Mouse (Mus musculus) liver (tissue): Measurements from ENCODE around the gene Nt5c2.

Experiments
- DNase-seq: peaks from one replicate; pipeline ENCODE4 v3.0.0-alpha.2; 2020; ENCODE audit warnings: mixed read lengths

Nt5c2 gene

DNA sequence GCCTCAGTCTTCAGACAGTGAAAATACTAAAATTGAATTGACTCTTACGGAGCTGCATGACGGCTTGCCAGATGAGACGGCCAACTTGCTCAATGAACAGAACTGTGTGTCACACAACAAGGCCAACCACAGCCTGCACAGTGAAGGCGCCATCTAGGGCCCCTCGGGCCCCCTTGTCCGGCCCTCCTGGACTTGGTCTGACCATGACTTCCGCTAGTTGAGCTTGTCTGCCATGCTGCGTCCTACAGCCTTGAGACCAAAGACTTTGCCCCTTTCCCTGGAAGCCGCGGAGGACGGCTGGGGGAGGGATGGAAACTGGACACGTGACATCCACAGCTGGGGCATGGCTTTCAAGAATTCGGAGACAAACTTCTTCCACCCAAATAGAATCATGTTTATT lies 137.1 kb downstream of the Nt5c2 start:
- no peak for DNase-seq

DNA sequence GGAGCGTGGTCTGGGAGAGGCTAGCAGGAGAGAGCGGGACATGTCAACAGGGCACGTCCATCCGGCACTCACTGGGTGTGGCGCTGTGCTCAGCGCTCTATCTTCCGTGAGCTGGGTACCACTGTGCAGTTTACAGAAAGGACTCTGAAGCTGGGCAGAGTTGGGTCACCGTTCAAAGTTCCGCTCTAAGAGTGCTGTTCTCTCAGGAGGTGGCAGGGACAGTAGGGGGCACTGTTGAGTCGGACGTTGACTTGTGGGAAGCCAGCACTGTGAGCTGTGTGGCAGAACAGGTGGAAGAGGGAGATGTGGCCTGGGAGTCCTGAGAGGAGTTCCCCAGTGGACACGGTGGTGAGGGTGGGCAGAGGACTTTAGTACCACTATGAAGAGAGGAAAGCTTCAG lies 139.2 kb downstream of the Nt5c2 start:
- DNase-seq = peak; percentile 90

DNA sequence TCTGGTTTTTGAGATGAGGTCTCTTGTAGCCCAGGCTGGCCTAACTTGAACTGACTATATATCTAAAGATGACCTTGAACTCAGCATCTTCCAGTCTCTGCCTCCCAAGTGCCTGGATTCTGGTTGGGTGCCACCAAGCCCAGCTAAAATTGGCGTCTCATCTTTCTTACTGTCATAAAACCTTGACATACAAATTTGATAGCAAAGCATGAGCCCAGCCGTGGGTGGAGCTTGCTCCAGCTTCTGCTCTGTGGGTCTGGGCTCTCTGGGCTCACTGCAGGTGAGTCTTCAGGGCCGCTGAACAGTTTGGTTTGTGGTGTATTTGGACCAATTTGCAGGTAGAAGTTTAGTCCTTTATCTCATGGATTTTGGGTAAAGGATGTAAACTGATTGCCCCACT lies 141.0 kb downstream of the Nt5c2 start:
- no peak for DNase-seq

DNA sequence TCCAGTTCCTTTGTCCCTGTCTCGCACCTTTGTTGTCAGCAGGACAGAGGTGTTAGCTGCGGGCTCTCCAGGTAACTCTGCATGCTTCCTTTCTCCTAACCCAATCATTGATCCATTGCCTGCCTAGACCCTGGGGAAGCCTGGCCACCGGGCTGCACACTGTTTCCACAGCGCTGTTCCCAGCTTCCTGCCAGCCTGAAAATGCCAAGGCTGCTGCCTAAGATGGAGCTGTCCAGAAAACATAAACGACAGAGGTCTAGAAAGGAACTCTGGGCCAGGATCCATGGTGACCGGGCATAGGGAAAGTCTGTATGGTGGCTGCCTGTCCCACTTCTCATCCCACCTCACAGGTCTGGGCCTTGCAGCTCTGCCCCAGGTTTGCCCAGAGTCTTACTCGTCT lies 143.3 kb downstream of the Nt5c2 start:
- DNase-seq = no peak

DNA sequence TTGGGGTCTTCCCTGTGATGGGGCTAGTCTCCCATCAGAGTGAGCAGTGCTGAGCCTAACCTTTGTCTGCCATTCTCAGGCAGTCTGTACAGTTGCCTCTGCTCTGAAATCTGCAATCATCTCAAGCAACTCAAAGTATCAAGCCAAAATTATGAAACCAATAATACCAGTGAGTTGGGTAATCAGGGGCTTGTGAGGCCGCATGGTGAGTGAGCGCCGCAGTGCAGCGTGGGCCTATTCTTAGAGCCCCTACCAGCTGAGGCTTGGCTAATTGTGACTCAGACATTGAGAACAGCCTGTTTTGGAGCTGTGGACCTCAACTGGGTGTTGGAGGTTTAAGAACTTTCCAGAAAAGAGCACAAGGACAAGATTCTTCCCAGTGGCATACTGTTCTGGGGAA lies 143.9 kb downstream of the Nt5c2 start:
- no peak for DNase-seq

DNA sequence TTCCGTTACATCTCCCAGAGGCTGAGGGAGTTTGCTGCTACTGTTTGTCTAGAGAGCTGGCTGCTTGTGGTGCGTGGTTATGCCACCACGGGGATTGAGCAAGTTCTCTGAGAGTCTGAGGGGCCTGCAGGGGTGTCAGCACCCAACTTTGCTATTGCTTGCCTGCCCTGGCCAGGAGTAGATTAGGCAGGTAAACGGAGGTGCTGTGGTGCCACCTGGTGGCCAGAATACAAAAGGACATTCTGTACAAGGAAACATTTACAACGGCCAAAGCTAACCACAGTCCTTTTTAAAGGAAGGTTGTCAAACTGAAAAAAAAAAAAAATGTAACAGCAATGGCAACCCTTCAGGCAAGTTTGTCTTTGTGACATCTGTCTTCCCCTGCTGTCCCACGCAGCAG lies 145.4 kb downstream of the Nt5c2 start:
- DNase-seq = peak; percentile 87

DNA sequence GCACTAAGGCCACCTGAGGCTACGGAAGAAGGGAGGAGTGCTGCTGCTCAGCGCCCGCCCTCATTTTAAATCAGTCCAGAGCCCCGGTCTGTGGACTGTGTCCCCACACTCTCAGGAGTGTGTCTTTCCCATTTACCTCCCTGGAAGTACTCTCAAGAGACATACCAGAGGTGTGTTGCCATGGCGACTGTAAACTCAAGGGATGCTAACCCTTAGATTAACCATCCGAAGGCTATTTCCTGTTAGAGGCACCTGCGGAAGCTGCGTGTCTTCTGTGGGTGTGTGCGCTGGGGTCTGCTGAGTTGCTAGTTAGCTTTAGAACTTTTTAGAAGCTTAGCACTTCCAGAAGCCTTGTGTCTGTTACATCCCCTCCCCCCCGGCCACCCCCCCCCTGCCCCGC lies 145.9 kb downstream of the Nt5c2 start:
- no peak for DNase-seq

DNA sequence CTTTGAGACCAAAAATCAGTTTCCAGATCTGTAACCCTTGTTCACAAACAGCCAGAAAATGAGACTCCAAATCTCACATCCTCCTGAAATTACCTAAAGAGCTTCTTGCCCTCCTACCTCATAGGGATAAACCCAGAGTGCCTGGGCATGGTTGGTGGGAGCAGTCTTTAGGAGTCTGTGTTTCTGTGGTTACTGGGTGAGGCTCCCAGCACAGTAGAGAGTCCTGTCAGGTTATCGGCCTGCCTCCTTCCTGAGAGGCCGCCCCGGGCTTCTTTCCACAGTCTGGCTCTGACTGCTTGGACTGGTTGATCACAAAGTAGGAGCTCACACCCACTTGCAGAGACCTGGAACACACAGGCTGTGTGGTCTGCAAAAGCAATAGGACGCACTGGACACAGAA lies 149.6 kb downstream of the Nt5c2 start:
- peak; percentile 63 for DNase-seq

DNA sequence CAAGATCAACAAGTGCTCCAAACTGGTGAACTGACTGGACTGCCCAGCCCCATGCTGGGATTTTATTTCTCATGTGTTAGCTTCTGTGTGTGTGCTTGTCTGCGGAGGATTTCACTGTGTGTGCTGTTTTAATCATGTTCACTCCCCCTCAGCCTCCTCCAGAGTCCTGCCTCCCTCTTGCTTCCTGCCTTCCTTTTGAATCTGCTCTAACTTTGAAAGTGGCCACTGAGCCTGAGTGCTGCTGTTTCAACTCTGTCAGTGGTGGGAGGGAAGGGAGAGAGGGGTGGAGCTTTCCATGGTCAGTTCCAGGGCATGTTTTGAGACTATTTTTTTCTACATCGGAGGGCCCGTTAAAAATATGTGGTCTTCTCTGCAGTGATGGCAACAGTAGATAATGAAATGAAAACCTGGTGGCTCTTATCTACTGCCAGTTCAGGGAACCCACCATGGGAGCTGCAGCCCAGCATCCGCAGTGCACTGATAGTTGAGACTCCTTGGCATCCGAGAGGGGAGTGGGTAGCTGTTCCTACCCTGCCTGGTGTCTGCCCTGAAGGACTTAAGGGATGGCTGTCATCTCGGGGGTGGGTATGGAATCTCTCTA lies 150.1 kb downstream of the Nt5c2 start:
- DNase-seq = peak; percentile 29

DNA sequence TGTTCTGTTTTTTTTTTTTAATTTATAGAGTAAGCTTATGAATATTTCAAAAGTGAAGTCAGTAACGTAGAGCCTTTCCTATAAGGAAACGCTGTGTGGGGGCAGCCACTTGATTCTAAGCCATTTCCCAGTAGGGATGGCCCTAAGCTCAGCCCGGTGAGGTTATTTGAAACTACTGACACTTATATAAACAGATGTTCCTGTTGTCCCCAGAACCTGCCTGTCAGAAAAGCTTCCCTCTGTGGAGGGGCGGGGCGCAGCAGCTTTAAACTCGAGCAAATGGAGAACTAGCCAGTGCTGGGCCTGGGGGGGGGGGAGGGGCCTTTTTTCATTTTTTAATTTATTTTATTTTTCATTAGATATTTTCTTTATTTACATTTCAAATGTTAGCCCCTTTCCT lies 150.9 kb downstream of the Nt5c2 start:
- DNase-seq = peak; percentile 62

DNA sequence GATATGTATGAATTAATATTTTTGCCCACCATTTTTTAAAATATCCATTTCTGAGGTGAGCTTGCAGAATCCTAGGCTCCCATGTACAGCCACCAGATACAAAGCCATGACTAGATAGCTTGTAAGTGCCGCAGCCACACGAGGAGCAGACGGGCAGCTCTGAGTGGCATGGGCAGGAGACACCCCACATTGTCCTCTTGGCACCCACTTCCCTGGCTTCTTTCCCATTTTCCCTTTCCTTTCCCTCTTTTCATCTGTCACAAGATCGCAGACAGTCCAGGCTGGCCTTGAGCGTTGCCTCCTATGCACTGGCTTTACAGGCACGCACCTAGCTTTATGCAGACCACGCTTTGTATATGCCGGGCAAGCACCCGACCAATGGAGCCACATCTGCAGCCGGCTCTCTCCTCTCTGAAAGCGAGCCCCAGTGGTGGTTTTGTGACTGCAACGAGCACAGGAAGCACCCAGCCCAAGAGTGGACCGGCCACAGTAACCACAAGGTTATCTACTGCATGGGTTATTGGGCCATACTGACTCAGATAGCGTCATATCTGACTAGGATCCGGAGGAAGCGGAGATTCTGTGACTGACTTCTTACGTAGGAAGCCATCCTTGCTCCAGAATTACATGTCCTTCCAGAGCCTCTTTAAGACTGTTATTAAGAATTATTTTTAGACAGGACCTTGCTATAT lies 151.6 kb downstream of the Nt5c2 start:
- DNase-seq = peak; percentile 68

DNA sequence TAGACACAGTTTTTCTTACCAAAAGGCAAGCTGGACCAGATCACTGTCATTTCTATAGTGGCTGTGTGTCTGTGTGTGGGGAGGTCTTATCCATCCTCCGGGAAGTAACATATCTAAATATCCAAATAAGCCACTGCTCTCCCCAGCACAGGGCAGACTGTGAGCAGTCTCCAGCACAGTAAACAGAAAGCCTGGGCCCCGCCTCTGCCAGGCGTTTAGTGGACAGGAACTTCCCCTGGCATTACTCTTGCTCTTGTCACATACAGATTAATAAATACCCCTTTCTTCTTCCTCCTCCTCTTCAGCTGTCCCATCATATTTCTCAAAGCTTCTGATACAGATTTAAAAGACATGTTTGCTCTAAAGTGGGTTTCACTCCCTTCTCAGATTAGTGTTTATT lies 152.4 kb downstream of the Nt5c2 start:
- DNase-seq = peak; percentile 50

DNA sequence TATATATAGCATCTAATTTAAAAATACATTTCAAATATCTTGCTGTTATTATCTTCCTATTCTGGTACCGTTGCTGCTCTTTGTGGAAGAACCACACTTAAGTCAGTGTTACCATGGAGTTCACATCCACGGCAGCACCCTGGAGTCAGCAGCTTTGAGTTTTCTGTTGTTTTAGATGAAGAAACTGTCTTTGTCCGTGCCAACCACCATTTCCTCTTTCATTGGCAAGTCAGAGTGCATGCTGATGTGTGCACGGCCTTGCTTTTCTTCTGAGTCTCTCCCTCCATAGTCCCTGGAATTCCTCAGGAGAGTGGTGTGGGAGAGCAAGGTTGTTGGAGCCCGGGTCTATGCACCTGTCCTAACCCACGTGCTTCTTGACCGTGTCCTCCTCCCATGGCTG lies 156.8 kb downstream of the Nt5c2 start:
- DNase-seq = no peak

DNA sequence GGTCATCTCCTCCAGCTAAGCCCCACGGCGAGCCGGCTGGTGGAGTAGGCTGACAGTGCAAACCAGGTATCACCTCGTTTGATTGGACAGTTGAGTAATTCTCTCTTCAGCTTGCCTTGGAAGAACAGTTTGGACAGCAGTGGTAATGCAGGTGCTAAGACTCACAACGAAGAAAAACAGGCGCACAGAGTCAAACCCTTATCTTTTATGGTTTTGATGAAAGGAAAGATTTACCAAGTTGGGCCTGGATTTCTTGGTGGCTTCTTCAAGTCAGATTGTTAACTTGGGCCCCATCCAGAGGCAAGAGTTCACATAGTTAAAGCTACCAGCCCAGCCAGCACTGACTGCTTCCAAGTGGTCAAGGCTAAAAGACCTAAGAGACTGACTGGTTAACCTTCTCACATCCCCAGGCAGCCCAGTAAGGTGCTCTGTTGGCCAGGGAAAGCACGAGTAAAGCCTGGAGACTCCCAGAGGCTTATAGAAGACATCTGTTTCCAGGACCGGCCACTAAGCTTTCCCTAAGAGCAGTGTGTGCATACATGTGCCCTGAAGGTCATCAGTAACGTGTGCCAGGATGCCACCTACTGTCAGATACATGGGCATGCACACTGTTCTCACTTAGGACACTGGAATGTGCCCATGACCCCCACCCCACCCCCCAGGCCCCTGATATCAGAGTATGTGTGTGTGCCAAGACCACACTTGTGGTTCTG lies 157.5 kb downstream of the Nt5c2 start:
- DNase-seq = peak; percentile 31

DNA sequence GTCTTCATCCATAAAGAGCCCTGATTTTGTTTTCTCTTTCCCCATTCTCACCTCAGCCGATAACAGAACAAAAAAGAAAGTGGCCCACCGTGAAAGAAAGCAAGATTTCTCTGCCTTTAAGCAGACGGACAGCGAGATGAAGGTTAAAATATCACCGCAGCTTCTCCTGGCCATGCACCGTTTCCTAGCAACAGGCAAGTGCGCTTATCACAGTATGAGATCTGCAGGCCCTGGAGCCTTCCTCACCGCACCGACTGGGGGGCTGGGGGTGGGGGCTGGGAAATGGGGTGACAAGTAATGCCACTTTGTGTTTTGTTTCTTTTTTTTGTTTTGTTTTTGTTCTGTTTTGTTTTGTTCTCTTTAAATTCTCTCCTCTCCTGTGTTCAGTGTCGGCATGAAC lies 158.2 kb downstream of the Nt5c2 start:
- DNase-seq = no peak

DNA sequence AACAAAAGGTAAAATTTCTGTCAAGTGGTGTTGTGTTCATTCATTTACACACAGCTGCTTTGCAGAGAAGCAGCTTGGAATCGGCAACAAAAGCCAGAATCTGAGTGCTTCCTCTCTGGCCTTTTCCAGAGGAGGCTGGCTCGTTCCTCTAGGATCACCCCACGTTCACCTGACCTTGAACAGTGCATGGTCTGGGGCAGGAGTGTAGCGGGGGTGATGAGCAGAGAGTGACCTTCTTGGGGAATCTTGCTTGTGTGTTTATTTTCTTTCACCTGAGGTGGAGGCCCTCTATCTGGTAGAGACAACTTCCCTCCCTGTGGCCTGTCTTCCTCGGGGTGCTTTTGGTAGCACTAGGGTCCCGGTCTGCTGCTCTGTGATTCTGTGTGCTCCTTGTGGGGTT lies 158.7 kb downstream of the Nt5c2 start:
- no peak for DNase-seq

DNA sequence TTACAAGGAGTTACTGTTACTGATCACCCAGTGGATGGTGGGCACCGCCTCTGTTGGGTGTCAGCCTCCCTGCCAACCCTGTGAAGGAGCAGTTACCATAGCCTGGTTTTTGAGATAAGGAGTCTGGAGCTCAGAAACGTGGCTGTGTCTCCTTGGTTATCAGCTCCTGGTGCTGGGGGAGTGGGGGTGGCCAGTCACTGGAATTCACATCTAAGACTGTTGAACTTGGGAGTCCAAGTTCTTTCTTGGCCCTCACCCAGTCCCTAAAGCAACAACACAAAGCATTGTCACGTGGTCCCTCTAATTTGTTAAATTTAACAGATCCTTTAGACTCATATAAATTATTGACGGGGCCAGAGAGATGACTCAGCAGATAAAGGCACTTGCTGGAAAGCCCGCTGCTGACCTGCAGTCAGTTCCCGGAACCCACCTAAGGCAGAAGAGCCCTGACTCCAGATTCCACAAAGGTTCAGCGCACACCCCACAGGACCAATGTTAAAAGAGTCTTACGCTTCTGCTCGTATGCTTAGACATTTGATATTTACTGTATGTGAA lies 165.4 kb downstream of the Nt5c2 start:
- peak; percentile 93 for DNase-seq

DNA sequence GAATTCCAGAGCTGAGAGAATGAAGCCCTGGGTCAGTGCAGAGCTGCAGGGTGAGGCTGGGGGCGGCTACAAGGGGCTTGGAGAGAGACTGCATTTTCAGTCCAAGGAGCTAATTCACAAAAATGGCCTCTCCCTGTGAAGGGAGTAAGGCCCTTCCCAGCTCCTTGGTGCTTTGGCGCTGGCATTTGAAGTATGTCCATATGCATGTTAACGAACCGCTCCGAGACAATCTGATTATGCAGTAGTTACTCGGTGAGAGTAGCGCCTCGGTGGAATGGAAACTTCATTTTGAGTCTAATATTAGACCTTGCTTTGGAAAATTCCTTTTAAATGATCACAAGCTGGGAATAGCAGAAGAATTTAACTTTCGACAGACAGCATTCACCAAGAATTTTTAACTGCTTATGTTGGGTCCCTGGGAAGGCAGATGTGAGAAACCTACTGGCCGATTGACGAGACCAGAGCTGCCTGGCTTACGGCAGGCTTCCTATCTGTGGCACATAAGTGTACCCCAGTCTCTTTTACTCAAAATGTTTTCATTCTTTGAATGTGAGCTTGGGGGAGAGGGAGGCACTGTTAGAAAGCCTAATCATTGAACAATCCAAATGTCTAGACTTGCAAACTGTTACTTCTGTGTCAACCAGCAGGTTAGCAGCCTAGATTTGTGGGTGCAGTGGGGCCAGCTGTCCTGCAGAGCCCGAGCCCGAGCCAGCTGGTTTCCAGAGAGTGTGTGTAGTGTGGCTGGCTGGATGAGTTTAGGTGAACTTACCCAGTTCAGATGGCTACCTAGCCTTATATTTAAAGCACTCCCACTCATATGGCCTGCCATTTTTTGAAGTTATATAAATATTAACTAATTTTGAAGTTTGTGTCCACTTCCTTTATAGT lies 166.3 kb downstream of the Nt5c2 start:
- DNase-seq = peak; percentile 66

DNA sequence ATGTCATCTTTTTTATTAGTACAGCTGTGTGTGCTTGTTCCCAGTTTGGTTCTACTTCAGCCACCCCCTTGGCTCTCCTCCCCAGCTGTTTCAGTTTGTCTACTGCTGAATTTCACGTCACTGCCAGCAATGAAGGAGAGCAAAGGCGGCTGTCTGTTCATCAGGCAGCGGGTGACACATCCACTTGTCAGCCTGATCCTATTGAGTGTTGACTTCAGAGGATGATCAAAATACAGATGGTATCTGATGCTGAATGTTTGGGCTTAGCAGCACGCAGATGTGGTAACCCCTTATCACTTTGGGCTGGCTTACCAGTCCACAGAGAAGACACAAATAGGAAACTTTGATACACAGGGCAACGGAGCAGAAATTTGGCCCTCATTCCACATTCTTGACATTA lies 168.5 kb downstream of the Nt5c2 start:
- DNase-seq = peak; percentile 54

DNA sequence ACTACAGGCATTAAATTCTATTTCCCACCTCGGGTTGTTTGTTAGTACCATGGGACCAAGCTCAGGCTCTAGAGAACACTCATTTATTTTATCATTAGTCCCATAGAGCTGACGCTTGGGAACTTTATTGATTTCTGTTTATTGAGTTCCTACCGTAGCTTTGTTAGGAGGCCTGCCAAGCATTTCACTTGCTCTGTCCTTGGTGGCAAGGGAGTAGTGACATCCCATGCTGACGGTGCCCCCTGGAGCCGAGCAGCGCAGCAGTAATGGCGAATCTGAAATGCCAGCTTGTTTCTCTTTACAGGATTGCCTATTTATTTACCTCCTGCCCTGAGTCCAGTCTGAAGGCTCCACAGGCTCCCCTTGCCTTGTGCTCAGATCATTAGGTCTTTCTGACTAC lies 168.9 kb downstream of the Nt5c2 start:
- DNase-seq = no peak

DNA sequence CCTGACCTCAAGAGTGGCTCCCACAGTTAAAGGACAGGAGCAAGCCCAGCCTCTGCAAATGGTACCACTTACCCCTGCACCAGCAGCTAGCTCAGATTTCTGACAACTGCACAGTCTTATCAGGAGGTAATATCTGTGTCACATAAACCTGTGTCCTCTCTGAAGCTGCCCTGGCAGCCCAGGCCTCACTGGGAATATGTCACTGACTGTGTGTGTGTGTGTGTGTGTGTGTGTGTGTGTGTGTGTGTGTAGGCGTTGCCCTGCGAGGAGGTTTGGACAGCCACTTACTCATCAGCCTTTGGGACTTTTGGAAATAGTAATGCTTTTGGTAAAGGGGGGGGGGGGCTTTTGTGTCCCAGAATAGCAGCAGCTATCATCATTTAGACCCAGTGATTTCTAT lies 171.9 kb downstream of the Nt5c2 start:
- DNase-seq = no peak

DNA sequence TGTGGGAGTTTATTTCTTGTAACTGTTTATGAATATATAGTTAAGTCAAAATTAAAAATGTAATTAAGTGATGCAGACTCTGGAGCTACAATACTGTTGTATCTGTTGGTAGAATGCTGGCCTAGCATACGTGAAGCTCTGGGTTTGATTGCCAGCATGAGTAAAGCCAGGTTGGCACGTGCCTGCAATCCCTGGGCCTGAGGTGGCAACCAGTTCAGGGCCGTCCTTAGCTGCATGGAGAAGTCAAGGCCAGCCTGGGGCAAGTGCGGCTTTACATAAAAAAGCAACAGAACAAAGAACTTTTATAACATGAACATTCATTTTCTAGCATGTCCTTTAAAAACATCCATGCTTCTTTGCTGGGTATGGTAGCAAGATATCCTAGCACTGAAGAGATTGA lies 173.9 kb downstream of the Nt5c2 start:
- no peak for DNase-seq
